Mouse (Mus musculus) liver, postnatal 0 days (tissue): Measurements from ENCODE around the gene Shmt2.

ENCODE experiments used
- CTCF ChIP-seq: sonication (generic); IDR thresholded peaks from 2 replicates; pipeline ENCODE4 v1.5.1; 2016; ENCODE audit warnings: antibody characterized with exemption, low read depth
- EP300 ChIP-seq: IDR thresholded peaks from 2 replicates; pipeline ENCODE4 v1.6.1; 2016; ENCODE audit warnings: antibody characterized with exemption, low read depth, mild to moderate bottlenecking

DNA sequence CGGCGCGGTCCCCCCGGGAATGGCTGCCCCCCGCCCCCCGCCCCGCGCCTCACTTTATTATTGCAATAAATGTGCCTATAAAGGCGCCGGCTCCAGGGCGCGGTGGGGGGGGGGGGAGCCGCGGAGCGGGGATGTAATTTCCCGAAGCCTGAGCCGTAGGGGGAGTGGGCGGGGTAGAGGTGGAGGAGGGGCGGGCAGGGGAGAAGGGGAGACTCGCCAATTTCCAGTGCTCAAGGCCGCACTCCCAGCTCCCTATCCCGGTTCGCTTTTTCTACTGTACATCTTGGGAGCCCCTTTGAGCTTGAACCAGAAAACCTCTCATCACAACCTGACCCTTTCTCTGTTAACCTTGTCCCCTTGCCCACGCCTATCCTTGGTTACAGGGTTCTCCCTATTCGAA is 8.7 kb upstream of the Shmt2 start:
- TF ChIP-seq CTCF, result no peak
- no peak for TF ChIP-seq EP300
